Mouse (Mus musculus) large intestine, adult 2 months (tissue): Measurements from ENCODE around the gene Mtpn. TPM values are rescaled to one million over a fixed set of nuclear protein-coding genes. Genes with fewer than 3 reads are reported as not detected.

ENCODE experiments used
- polyA plus RNA-seq: library from polyadenylated mRNA; depleted of rRNA; stranded (reverse); fragments of >200 nt; gene quantifications from 2 replicates; pipeline ENCODE4 v1.2.3, GENCODE M21; 2012; rRNA removed

Gene Mtpn
- polyA plus RNA-seq, 1 experiment = 17.6 TPM

Other genes starting within 250 kb of the Mtpn start
- 0.07 and 0.12 TPM in 2 replicates for gene Slc13a4, start 231.8 kb downstream of the Mtpn start, polyA plus RNA-seq
- 0.32 and 0.47 TPM in 2 replicates for gene Fam180a, start 213.7 kb downstream of the Mtpn start, polyA plus RNA-seq